Mouse (Mus musculus) gastrocnemius, adult 2 months (tissue): ENCODE results near the gene Isoc2a. TPM values are rescaled to one million over a fixed set of nuclear protein-coding genes. Genes with fewer than 3 reads are reported as not detected.

Experiments used
- DNase-seq: peaks from one replicate; pipeline ENCODE4 v3.0.0; 2022
- H3K27ac ChIP-seq: fragments of 200-600 bp; 2 replicates; pipeline ENCODE4 v1.8.1; 2022; ENCODE audit warnings: mild to moderate bottlenecking
- H3K4me3 ChIP-seq: fragments of 200-600 bp; 2 replicates; pipeline ENCODE4 v1.8.1; 2022; ENCODE audit warnings: mild to moderate bottlenecking, moderate library complexity
- CTCF ChIP-seq: fragments of 200-600 bp; IDR thresholded peaks from 2 replicates; pipeline ENCODE4 v1.8.1; 2022; ENCODE audit warnings: antibody characterized with exemption, mild to moderate bottlenecking, moderate library complexity
- intact Hi-C: fragments of 180-260 bp; cut with DNase I; formaldehyde crosslinking; loops from one replicate; pipeline ENCODE4 v1.15.1; 2025
- total RNA-seq, 2 experiments: library from RNA; stranded (reverse); gene quantifications; 2 replicates each; pipeline ENCODE4 v1.2.3; 2021

The Isoc2a gene
- total RNA-seq, 2 experiments from 2014 or later: 26.4 to 33.5 TPM

GRCm38 (mm10) chr7:4912248-4912647, 35.3 kb downstream of the Isoc2a start:
- no peak for TF ChIP-seq CTCF
- Histone ChIP-seq H3K27ac (no peak overlapping the region), H3K4me3 (no peak overlapping the region)
- intact Hi-C loops: no loop called here
- DNase-seq: no peak

GRCm38 (mm10) chr7:4915007-4915665, 38.2 kb downstream of the Isoc2a start, which contains the start of gene Zfp628:
Gene Zfp628, plus strand, starts transcription at chr7:4915217.
- Histone ChIP-seq H3K4me3 (peak within 1 kb of the TSS; percentile 96), H3K27ac (peak within 1 kb of the TSS; percentile 99)
- peak; percentile 96 for DNase-seq
- intact Hi-C loops: loop anchor here (2.0 to 5.0 kb wide), 3 partner anchors 26 to 103 kb away; partner anchors contain the start of genes Isoc2a and Ube2s
- TF ChIP-seq CTCF: no peak

GRCm38 (mm10) chr7:4915669-4916416, 38.9 kb downstream of the Isoc2a start:
- DNase-seq: no peak
- intact Hi-C loops: loop anchor here (2.0 to 5.0 kb wide), 3 partner anchors 25 to 104 kb away; partner anchors contain the start of genes Isoc2a and Ube2s
- H3K27ac ChIP-seq: peak overlapping the region; percentile 99
- TF ChIP-seq CTCF: no peak
- peak overlapping the region; percentile 96 for H3K4me3 ChIP-seq

GRCm38 (mm10) chr7:4917494-4917893, 40.5 kb downstream of the Isoc2a start:
- Histone ChIP-seq H3K4me3 (no peak overlapping the region), H3K27ac (no peak overlapping the region)
- DNase-seq: no peak
- TF ChIP-seq CTCF: no peak
- intact Hi-C loops: loop anchor here (5.0 kb wide), 1 partner anchor 105 kb away; the partner anchor contains the start of gene Ube2s

- no peak for TF ChIP-seq CTCF
- H3K27ac ChIP-seq: no peak overlapping the region
- intact Hi-C loops: loop anchor here (5.0 kb wide), 1 partner anchor 106 kb away; the partner anchor contains the start of gene Ube2s
- H3K4me3 ChIP-seq: no peak overlapping the region
- no peak for DNase-seq
Observed at GRCm38 (mm10) chr7:4918681-4919080, 41.7 kb downstream of the Isoc2a start.

- no peak for TF ChIP-seq CTCF
- H3K27ac ChIP-seq: no peak overlapping the region
- intact Hi-C loops: loop anchor here (5.0 kb wide), 1 partner anchor 107 kb away; the partner anchor contains the start of gene Ube2s
- no peak overlapping the region for H3K4me3 ChIP-seq
- no peak for DNase-seq
Observed at GRCm38 (mm10) chr7:4919096-4919495, 42.1 kb downstream of the Isoc2a start.

GRCm38 (mm10) chr7:4919971-4920370, 43.0 kb downstream of the Isoc2a start:
- intact Hi-C loops: loop anchor here (5.0 kb wide), 1 partner anchor 108 kb away; the partner anchor contains the start of gene Ube2s
- no peak for DNase-seq
- no peak for TF ChIP-seq CTCF
- no peak overlapping the region for H3K4me3 ChIP-seq
- no peak overlapping the region for H3K27ac ChIP-seq

GRCm38 (mm10) chr7:4920496-4920895, 43.5 kb downstream of the Isoc2a start:
- Histone ChIP-seq H3K27ac (no peak overlapping the region), H3K4me3 (no peak overlapping the region)
- no peak for DNase-seq
- no peak for TF ChIP-seq CTCF
- intact Hi-C loops: no loop called here

- no peak for DNase-seq
- H3K4me3 ChIP-seq: peak overlapping the region; percentile 23
- peak overlapping the region; percentile 43 for H3K27ac ChIP-seq
- no peak for TF ChIP-seq CTCF
- intact Hi-C loops: no loop called here
Observed at GRCm38 (mm10) chr7:4920976-4921823, 44.2 kb downstream of the Isoc2a start.

GRCm38 (mm10) chr7:4921824-4922482, 45.0 kb downstream of the Isoc2a start, which contains the start of gene Nat14:
Gene Nat14, plus strand, starts transcription at chr7:4922028.
- intact Hi-C loops: no loop called here
- DNase-seq: no peak
- TF ChIP-seq CTCF: no peak
- Histone ChIP-seq H3K4me3 (peak within 1 kb of the TSS; percentile 74), H3K27ac (peak within 1 kb of the TSS; percentile 84)

- intact Hi-C loops: no loop called here
- peak; percentile 80 for DNase-seq
- TF ChIP-seq CTCF: no peak
- Histone ChIP-seq H3K4me3 (peak overlapping the region; percentile 74), H3K27ac (peak overlapping the region; percentile 84)
Observed at GRCm38 (mm10) chr7:4922508-4922907, 45.6 kb downstream of the Isoc2a start.
